Mouse (Mus musculus): ENCODE measurements around the gene Entpd7. TPM values are rescaled to one million over a fixed set of nuclear protein-coding genes. Genes with fewer than 3 reads are reported as not detected.

Gene Entpd7
- total RNA-seq, 2 experiments from 2014 or later, result 0.38 to 3.8 TPM

DNA sequence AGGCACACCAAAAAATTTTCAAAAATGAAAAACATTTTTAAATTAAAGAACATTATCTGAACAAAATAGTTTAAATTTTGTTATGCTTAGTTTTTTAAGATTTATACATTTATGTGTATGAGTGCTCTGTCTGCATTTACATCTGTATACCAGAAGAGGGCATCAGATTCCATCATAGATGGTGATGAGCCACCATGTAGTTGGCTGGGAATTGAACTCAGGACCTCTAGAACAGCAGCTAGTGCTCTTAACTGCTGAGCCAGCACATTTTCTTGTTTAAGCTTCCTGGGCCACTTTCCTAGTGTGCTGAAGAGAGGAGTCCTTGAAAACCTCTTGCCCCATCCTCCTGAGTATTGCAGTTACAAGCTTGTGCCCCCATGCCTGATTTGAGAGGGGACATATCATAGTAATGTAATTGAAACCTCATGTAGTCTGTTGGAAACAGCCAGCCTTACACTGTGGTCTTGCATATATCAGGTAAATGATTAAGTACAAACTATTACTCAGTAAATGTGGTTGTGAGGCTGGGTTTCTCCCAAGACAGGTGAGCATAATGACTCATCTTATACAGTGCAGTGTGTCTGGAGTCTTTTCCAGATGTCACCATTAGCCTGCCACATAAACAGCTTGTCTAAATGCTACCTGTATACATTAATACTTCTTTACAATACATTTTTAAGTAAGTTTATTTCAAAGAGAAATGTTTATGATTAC, 72.2 kb downstream of the Entpd7 start:
- ATAC-seq (replicated peaks; ENCODE audit: low FRiP score, poor library complexity, severe bottlenecking), result no peak

DNA sequence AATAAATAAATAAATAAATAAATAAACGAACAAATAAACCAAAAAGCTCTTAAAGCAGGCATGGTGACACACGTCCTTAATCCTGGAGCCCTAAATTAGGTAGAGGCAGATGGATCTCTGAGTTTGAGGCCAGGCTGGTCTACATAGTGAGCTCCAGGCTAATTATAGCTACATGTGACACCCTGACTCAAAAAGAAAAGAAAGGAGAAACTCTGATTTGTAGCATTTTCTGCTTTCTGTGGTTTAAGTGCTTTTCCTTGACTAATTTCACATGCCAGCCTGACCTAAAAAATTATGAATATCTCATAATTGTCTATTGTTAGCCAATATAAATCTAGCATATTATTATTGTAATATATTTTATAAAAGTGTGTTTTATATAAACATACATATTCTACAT, 72.9 kb downstream of the Entpd7 start:
- no peak for ATAC-seq (replicated peaks; ENCODE audit: low FRiP score, poor library complexity, severe bottlenecking)

DNA sequence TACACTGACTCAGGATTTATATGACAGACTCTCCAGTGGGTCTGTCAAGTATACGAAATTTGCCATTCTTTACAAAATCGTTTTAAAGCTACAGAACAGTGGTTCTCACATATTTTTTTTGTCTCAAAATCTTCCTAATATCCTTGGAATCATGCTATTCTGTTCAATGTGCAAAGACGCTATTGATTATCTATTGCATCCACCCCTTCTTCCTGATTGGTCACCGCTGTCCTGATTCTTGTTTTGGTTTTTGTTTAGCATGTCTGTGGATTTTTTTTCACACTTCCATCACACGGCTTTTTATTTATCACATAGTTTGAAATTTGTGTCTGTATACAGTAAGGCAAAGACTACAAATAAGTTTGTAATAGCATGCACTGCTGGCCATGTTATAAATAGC, 77.0 kb downstream of the Entpd7 start:
- ATAC-seq (replicated peaks; ENCODE audit: low FRiP score, poor library complexity, severe bottlenecking), result no peak

DNA sequence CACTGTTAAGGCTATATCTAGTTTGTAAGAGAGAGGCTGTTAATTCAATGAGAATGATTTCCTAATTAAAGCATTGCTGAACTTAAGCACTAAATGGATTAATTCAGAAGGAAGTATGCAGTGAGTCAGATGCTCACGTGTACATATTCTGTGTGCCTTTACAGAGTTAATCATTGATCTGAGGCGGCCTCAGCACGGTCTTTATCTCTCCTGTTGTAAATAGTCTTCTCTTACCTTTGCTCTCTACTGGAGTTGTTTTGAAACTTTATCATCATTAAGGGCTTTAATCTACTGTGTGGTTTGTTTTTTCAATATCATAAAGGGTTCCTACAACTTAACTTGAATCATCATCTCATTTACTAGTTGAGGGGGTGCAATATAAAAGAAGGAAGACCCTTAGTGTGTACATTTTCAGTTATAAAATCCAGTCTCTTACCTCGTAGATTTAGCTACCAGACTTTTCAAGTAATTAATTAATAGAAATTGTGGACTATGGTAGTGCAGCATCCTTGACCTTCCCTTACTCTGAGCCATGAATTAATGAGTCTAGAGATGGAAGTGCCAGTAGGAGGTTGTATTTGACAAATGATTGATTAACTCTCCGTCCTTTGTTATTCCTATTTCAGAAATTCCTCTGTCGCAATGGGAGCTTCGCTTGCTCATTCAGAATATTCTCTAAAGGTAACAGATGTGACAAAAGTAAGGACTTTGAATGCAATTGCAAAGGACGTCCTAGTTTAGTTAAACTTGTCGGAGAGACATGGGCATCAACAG, 78.3 kb downstream of the Entpd7 start:
- ATAC-seq (replicated peaks; ENCODE audit: low FRiP score, poor library complexity, severe bottlenecking), result no peak

DNA sequence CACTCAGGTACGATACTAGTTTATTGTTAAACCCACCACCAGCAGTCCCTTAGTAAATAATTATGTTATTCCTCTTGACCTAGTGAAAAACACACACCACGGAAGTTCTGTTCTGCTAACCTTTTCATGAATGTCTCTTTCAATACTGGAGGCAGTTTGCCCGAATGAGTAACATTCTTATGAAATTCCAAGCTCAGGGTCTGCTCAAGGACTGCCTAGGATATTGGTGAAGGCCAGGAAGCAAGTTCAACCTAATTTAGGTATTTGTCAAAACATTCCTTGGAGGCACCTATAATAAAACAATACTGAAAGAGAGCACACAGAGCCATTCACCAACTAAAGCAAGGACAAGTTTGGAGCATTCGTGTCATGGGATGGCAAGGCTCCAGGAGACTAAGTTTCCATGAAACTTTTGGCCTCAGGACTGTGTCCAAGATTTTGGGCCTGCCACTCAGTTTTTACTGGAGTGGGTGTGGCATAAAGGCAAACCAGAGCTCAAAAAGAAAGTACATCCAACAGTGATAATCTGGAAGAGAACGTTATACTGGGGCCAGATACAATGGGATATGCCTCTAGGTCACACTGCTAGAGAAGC, 80.0 kb downstream of the Entpd7 start:
- ATAC-seq (replicated peaks; ENCODE audit: low FRiP score, poor library complexity, severe bottlenecking), result no peak

DNA sequence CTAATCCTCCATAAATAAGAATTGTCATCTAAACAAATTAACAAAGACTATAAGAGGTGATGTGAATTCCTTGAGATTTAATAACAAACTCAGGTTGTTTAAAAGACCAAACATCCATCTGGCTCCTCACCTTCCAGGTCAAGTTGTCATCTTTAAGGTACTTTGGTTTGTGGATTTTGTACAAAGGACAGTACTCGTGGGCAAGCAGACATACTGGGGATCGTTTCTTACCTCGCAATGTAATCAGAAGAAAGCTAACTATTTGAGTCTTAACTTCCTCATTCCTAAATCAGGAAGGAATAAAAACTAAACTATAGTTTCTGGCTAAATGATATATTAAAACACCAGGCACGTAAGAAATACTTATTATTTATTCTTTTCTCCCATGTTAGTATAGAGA, 81.1 kb downstream of the Entpd7 start:
- no peak for ATAC-seq (replicated peaks; ENCODE audit: low FRiP score, poor library complexity, severe bottlenecking)

DNA sequence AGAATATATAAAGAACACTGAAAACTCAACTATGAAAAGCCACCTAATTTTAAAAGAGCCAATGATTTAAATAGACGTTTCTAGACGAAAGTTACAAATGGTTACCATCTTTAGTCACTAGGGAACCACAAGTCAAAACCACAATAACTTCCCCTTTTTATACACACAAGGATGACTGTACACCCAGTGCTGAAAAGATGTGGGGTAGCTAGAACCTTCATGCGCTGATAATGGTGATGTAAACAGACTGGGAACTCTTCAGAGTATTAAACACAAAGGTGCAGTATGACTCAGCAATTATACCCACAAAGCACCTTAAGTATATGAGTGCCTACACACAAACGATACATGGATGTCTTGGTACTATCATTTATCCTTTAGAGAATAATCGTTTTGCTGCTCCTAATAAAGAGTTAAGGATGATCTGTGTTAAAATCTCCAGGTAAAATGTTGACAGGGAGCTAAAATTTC, 82.1 kb downstream of the Entpd7 start:
- ATAC-seq (replicated peaks; ENCODE audit: low FRiP score, poor library complexity, severe bottlenecking), result no peak

DNA sequence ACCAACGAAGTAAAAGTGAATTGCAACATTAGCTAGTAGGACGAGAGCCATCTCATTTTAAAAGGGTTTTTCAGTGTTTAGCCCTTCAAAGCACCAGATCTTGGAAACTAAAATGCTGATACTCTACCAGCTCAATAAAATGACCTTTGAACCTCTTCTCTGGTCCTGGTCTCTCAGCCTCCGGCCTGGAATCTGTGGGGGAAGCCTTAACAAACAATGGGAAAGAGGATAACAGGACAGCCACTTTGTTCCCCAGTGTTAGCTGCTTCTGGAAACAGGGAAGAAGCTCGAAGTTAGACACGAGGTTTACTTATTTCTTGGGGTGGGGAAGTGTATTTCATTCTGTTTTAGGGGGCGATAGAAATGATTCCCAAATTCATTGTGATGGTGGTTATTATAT, 82.8 kb downstream of the Entpd7 start:
- ATAC-seq (replicated peaks; ENCODE audit: low FRiP score, poor library complexity, severe bottlenecking), result no peak

DNA sequence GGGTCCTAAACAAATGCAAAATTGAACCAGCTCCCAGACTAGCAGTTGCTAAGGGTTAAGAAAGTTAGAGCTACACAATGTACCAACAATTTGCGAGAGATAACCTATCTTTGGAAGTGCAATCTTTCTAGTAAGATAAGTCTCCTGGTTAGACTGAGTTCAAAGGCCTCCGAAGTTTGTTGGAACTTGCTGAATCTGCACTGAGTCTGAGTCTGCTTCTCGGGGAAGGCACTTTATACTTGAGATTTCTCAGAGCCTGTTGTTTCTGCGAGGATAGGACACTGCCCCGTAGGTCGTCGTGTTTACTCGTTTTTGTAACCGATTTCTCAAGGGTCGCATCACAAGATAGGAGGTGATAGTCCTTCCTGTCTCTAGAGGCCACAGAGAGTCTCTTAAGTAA, 86.0 kb downstream of the Entpd7 start:
- no peak for ATAC-seq (replicated peaks; ENCODE audit: low FRiP score, poor library complexity, severe bottlenecking)

DNA sequence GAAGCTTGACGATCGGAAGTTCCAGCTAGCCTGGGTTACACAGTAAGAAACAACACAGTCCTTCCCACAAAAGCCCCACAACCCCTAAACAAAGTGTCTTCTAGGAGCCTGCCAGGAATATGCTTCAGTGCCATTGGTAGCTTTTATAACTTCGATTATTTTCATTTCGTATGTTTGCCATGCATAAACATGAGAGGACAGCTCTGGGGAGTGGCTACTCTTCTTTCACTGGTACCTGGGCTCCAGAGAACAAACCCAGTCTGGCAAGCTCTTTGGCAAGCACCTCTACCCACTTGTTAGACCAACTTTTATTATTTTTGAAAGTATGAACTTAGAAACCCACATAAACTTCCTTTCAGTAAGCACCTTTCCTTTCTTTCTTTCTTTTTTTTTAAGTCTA, 87.1 kb downstream of the Entpd7 start:
- no peak for ATAC-seq (replicated peaks; ENCODE audit: low FRiP score, poor library complexity, severe bottlenecking)

DNA sequence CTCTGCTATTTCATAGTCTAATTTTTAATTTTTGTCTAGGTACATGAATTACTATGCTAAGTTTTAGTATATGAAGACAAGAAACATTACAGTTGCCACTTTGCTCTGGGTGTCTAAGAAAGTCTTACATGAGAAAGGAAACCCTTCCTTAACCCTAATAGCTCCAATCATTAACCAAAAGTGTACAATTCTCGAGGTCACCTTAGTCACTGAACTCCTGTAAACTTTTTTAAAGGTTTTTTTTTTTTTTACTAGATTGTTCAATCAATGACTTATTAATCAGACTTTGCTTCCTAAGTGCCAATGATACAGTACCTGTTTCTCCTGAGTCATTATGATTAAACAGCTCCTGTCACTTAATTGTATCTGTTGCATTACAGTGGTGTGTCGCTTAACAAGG, 87.8 kb downstream of the Entpd7 start:
- no peak for ATAC-seq (replicated peaks; ENCODE audit: low FRiP score, poor library complexity, severe bottlenecking)

DNA sequence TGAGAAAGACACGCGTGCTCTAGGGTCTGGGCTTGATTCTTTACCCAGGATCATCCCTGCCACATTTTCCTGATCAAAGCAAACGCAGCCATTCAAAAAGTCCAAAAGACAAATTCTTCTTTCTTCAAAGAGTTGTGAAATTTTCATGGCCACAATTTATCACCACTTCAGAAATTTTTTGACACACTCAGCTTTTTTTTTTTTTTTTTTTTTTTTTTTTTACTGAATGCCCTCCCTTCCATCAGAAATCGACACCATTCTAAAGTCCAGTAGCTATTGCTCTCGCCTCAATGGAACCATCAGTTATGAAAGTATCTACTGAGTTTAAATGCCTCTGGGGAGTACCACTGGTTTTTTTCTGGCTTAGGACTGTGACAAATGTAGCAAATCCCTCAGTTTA, 90.9 kb downstream of the Entpd7 start:
- ATAC-seq (replicated peaks; ENCODE audit: low FRiP score, poor library complexity, severe bottlenecking), result no peak

DNA sequence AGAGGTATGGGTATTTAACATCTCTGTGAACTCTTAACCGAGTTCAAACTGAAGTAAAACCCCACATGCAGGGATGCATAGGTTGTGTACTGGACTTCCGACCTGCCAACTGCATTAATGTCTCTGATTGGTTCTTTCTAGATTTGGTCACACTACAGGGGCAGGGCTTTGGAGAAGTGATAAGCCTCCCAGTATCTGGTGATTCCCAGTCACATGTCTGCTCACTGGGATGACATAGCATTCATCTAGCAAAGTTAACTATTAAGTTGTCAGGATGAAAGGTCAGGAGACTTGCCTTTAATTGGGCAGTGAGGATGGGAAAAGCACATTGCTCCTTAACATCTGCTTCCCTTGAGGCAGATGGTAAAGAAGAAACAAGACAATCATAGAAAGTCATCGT, 92.5 kb downstream of the Entpd7 start, which contains the start of gene Abcc2:
Abcc2 (plus strand) TSS at position 213 of the 400 bp plus-strand sequence.
- ATAC-seq (replicated peaks; ENCODE audit: low FRiP score, poor library complexity, severe bottlenecking), result no peak

Other genes with a start within 250 kb of the Entpd7 start
- gene Cnnm1, start 249.2 kb upstream of the Entpd7 start, total RNA-seq (2015; ENCODE audit: low replicate concordance), result not detected in 2 replicates
- not detected in 2 replicates for gene Cnnm1, start 249.2 kb upstream of the Entpd7 start, total RNA-seq (2017; ENCODE audit: low replicate concordance)
- 6.8 and 9.6 TPM in 2 replicates for gene Got1, start 165.1 kb upstream of the Entpd7 start, total RNA-seq (2015; ENCODE audit: low replicate concordance)
- gene Got1, start 165.1 kb upstream of the Entpd7 start, total RNA-seq (2017; ENCODE audit: low replicate concordance), result 6.4 TPM in 1 of 2 replicates, not detected in the other
- gene Nkx2-3, start 77.3 kb upstream of the Entpd7 start, total RNA-seq (2015; ENCODE audit: low replicate concordance), result 1.3 TPM in 1 of 2 replicates, not detected in the other
- not detected in 2 replicates for gene Nkx2-3, start 77.3 kb upstream of the Entpd7 start, total RNA-seq (2017; ENCODE audit: low replicate concordance)
- gene Slc25a28, start 14.8 kb upstream of the Entpd7 start, total RNA-seq (2015; ENCODE audit: low replicate concordance), result 16.3 and 25.9 TPM in 2 replicates
- gene Slc25a28, start 14.8 kb upstream of the Entpd7 start, total RNA-seq (2017; ENCODE audit: low replicate concordance), result 8.5 and 17.5 TPM in 2 replicates
- 5.0 and 10.8 TPM in 2 replicates for gene Cutc, start 63.3 kb downstream of the Entpd7 start, total RNA-seq (2015; ENCODE audit: low replicate concordance)
- 1.8 TPM in 1 of 2 replicates, not detected in the other for gene Cutc, start 63.3 kb downstream of the Entpd7 start, total RNA-seq (2017; ENCODE audit: low replicate concordance)
- 2.2 and 2.5 TPM in 2 replicates for gene Cox15, start 63.3 kb downstream of the Entpd7 start, total RNA-seq (2015; ENCODE audit: low replicate concordance)
- 6.2 and 13.8 TPM in 2 replicates for gene Cox15, start 63.3 kb downstream of the Entpd7 start, total RNA-seq (2017; ENCODE audit: low replicate concordance)
- 8.3 TPM in 1 of 2 replicates, not detected in the other for gene Abcc2, start 92.5 kb downstream of the Entpd7 start, total RNA-seq (2015; ENCODE audit: low replicate concordance)
- 0.26 TPM in 1 of 2 replicates, not detected in the other for gene Abcc2, start 92.5 kb downstream of the Entpd7 start, total RNA-seq (2017; ENCODE audit: low replicate concordance)